26 mouse cellular contexts compared by ENCODE assay signal in genomic region chr5:148495991-148496390, GRCm38 (mm10). TPM values are rescaled to one million over a fixed set of nuclear protein-coding genes. Genes with fewer than 3 reads are reported as not detected.
DNase-seq lines count a peak whose midpoint lies in the region; ATAC-seq and TF ChIP-seq lines count a peak whose summit lies in the region.
"Had no signal": no experiment of that assay in that cellular context is flagged by ENCODE, and none has a peak within 500 bp of the region (broad histone marks: within the 10 kb centered on the region; RNA-seq: fewer than 3 reads in every experiment).

No protein-coding gene starts in this region.

- no peak overlapping the region for H3K4me3 ChIP-seq in liver, embryonic 14.5 days (ENCODE audit: insufficient read depth in 1 of 2, low read depth in 2 of 2, low read length in 2 of 2)
- H3K4me3 ChIP-seq in liver, embryonic 11.5 days (ENCODE audit: low read depth, low read length) = no peak overlapping the region
- no peak overlapping the region for H3K4me3 ChIP-seq in E14TG2a.4 (replicated peaks; ENCODE audit: low read length)
- no peak overlapping the region for H3K4me3 ChIP-seq in forebrain, postnatal 0 days (ENCODE audit: low read depth, low read length)
- H3K4me3 ChIP-seq: embryonic facial prominence, embryonic 10.5 days; embryonic facial prominence, embryonic 15.5 days; forebrain, embryonic 12.5 days; heart, adult 2 months; heart, embryonic 12.5 days; hindbrain, embryonic 15.5 days; intestine, embryonic 15.5 days; limb, embryonic 13.5 days; liver, embryonic 15.5 days had no signal

- no peaks in the 10 kb centered on the region for H3K9me3 ChIP-seq in liver, embryonic 14.5 days (ENCODE audit: control insufficient read depth, low read length)
- H3K9me3 ChIP-seq in liver, embryonic 11.5 days (ENCODE audit: control insufficient read depth, low read length) = 0 out of 2 replicates have a peak, but pooled peaks cover 2% of the 10 kb centered on the region
- H3K9me3 ChIP-seq in E14TG2a.4 (ENCODE audit: low read length) = no peaks in the 10 kb centered on the region
- 0 out of 2 replicates have a peak, but pooled peaks cover 4% of the 10 kb centered on the region for H3K9me3 ChIP-seq in forebrain, postnatal 0 days (ENCODE audit: low read length)
- H3K9me3 ChIP-seq: hindbrain, embryonic 15.5 days; intestine, embryonic 15.5 days; liver, embryonic 15.5 days had no signal

- no peak overlapping the region for H3K4me2 ChIP-seq in liver, embryonic 14.5 days (ENCODE audit: low read depth)
- no peak overlapping the region for H3K4me2 ChIP-seq in liver, embryonic 11.5 days
- H3K4me2 ChIP-seq in forebrain, postnatal 0 days (ENCODE audit: low read depth) = no peak overlapping the region
- H3K4me2 ChIP-seq: embryonic facial prominence, embryonic 15.5 days; forebrain, embryonic 12.5 days; hindbrain, embryonic 15.5 days; limb, embryonic 13.5 days had no signal

- 54% methylated on average over 6 of the region's 6 CpGs for WGBS in liver, embryonic 14.5 days (ENCODE audit: insufficient replicate concordance)
- 75% methylated on average over 6 of the region's 6 CpGs for WGBS in liver, embryonic 11.5 days
- 90% methylated on average over 6 of the region's 6 CpGs for WGBS in forebrain, postnatal 0 days

- no peaks in the 10 kb centered on the region for H3K36me3 ChIP-seq in liver, embryonic 14.5 days (replicated peaks; ENCODE audit: control insufficient read depth, insufficient read depth, low read depth)
- no peaks in the 10 kb centered on the region for H3K36me3 ChIP-seq in liver, embryonic 11.5 days (ENCODE audit: control insufficient read depth, insufficient read depth, low read length)
- H3K36me3 ChIP-seq in E14TG2a.4 (ENCODE audit: insufficient read depth, low read length) = no peaks in the 10 kb centered on the region
- no peaks in the 10 kb centered on the region for H3K36me3 ChIP-seq in splenic B cell, adult 2 months (ENCODE audit: control insufficient read depth, insufficient read depth, low read length, poor library complexity, severe bottlenecking)
- H3K36me3 ChIP-seq in forebrain, postnatal 0 days (ENCODE audit: insufficient read depth) = no peaks in the 10 kb centered on the region
- H3K36me3 ChIP-seq: embryonic facial prominence, embryonic 10.5 days; embryonic facial prominence, embryonic 15.5 days; forebrain, embryonic 12.5 days; heart, embryonic 12.5 days; hindbrain, embryonic 15.5 days; intestine, embryonic 15.5 days; liver, embryonic 15.5 days had no signal

- peaks cover 0 to 7% of the 10 kb centered on the region in 2 experiments; a peak in 2 of 4 replicates for H3K4me1 ChIP-seq in liver, embryonic 14.5 days (replicated peaks; ENCODE audit: control insufficient read depth in 2 of 2, insufficient read depth in 2 of 2, low read length in 1 of 2)
- H3K4me1 ChIP-seq in liver, embryonic 11.5 days (replicated peaks; ENCODE audit: control insufficient read depth, insufficient read depth, low read length) = peaks cover 3% of the 10 kb centered on the region
- H3K4me1 ChIP-seq in E14TG2a.4 (replicated peaks; ENCODE audit: low read depth, low read length) = peaks cover 70% of the 10 kb centered on the region
- no peaks in the 10 kb centered on the region for H3K4me1 ChIP-seq in forebrain, postnatal 0 days (ENCODE audit: insufficient read depth)
- H3K4me1 ChIP-seq: embryonic facial prominence, embryonic 15.5 days; forebrain, embryonic 12.5 days; intestine, embryonic 15.5 days had no signal

- no peak for ATAC-seq in liver, embryonic 14.5 days (ENCODE audit: insufficient read depth)
- no peak for ATAC-seq in liver, embryonic 11.5 days (replicated peaks; ENCODE audit: low FRiP score)
- no peak for ATAC-seq in forebrain, postnatal 0 days
- ATAC-seq: midbrain, embryonic 16.5 days had no signal

- TF ChIP-seq CTCF in liver, embryonic 14.5 days (IDR thresholded peaks at IDR 0.05; ENCODE audit: low read depth) = 0 out of 2 replicates have a peak, but pooled peaks have one; percentile 8
- 0 out of 2 replicates have a peak, but pooled peaks have one; percentile 4 for TF ChIP-seq CTCF in E14TG2a.4 (conservative IDR thresholded peaks at IDR 0.05; ENCODE audit: low read length)
- TF ChIP-seq CTCF in forebrain, postnatal 0 days (IDR thresholded peaks at IDR 0.05; ENCODE audit: low read depth) = no peak

- H3K27me3 ChIP-seq in liver, embryonic 14.5 days (ENCODE audit: control insufficient read depth, insufficient read depth, low read length) = no peaks in the 10 kb centered on the region
- H3K27me3 ChIP-seq in liver, embryonic 11.5 days (replicated peaks; ENCODE audit: control insufficient read depth, insufficient read depth, low read length) = no peaks in the 10 kb centered on the region
- H3K27me3 ChIP-seq in E14TG2a.4 (ENCODE audit: insufficient read depth, low read length) = peaks cover 10% of the 10 kb centered on the region; the same call in 1 of the 2 replicates
- no peaks in the 10 kb centered on the region for H3K27me3 ChIP-seq in splenic B cell, adult 2 months (ENCODE audit: control insufficient read depth, insufficient read depth, low read length, poor library complexity, severe bottlenecking)
- no peaks in the 10 kb centered on the region for H3K27me3 ChIP-seq in forebrain, postnatal 0 days (ENCODE audit: insufficient read depth, low read length)
- H3K27me3 ChIP-seq: CH12.LX; embryonic facial prominence, embryonic 15.5 days; forebrain, embryonic 12.5 days; heart, embryonic 12.5 days; hindbrain, embryonic 15.5 days; intestine, embryonic 15.5 days; limb, embryonic 13.5 days; liver, embryonic 15.5 days had no signal

- H3K27ac ChIP-seq in liver, embryonic 14.5 days = no peak overlapping the region
- no peak overlapping the region for H3K27ac ChIP-seq in liver, embryonic 11.5 days (ENCODE audit: low read depth, low read length)
- H3K27ac ChIP-seq in forebrain, postnatal 0 days (ENCODE audit: low read depth, low read length) = no peak overlapping the region
- H3K27ac ChIP-seq: embryonic facial prominence, embryonic 10.5 days; embryonic facial prominence, embryonic 15.5 days; forebrain, embryonic 12.5 days; heart, adult 2 months; hindbrain, embryonic 15.5 days; intestine, embryonic 15.5 days; limb, embryonic 13.5 days; liver, embryonic 15.5 days; stomach, postnatal 0 days had no signal

- TF ChIP-seq EP300 in liver, embryonic 14.5 days (IDR thresholded peaks at IDR 0.05; ENCODE audit: low read depth) = no peak

- no peak overlapping the region for H3K9ac ChIP-seq in liver, embryonic 14.5 days (replicated peaks)
- H3K9ac ChIP-seq in liver, embryonic 11.5 days (ENCODE audit: low read depth, low read length) = no peak overlapping the region
- H3K9ac ChIP-seq in forebrain, postnatal 0 days = no peak overlapping the region
- H3K9ac ChIP-seq: embryonic facial prominence, embryonic 15.5 days; forebrain, embryonic 12.5 days; heart, embryonic 12.5 days; hindbrain, embryonic 15.5 days; intestine, embryonic 15.5 days; limb, embryonic 13.5 days; liver, embryonic 15.5 days; lung, embryonic 14.5 days had no signal

- DNase-seq in liver, embryonic 14.5 days (ENCODE audit: low read depth in 3 of 3, low spot score in 3 of 3) = no peak
- no peak for DNase-seq in liver, embryonic 11.5 days (ENCODE audit: low spot score)
- peak; percentile 86 for DNase-seq in R1 (ENCODE audit: low read depth, low spot score)
- peak; percentile 34 for DNase-seq in splenic B cell, adult 2 months (ENCODE audit: low read depth, low spot score)
- DNase-seq in forebrain, postnatal 0 days = no peak
- DNase-seq in thymus, postnatal 0 days (ENCODE audit: low spot score) = no peak
- DNase-seq: adrenal gland, postnatal 10 days; cerebellum, adult 8-10 months; cerebellum, postnatal 25 days; gastrocnemius, postnatal 36 days; kidney, adult 2 months; lung, embryonic 14.5 days; right cerebral cortex, postnatal 25 days had no signal

RNA-seq across cellular contexts. Expression of gene Ubl3, which starts 56.6 kb away (rescaled TPM):
- 5.7 and 6.3 TPM in 2 replicates for polyA plus RNA-seq in liver, embryonic 14.5 days (2012; rRNA removed)
- polyA plus RNA-seq in liver, embryonic 14.5 days (2014; fragmentation: Nextera tagmentation; extraction: Ambion mirVana) = 16.0 and 17.2 TPM in 2 replicates
- 40.1 and 43.1 TPM in 2 replicates for polyA plus RNA-seq in liver, embryonic 11.5 days (2014; fragmentation: Nextera tagmentation; extraction: Ambion mirVana)
- total RNA-seq in forebrain, postnatal 0 days (2014; rRNA removed) = 122 TPM in 2 replicates
- 68.0 and 79.3 TPM in 2 replicates for polyA plus RNA-seq in forebrain, postnatal 0 days (2015; fragmentation: Nextera tagmentation; extraction: Ambion mirVana)
- polyA plus RNA-seq in thymus, postnatal 0 days (2015; fragmentation: Nextera tagmentation; extraction: Ambion mirVana) = 66.0 and 76.6 TPM in 2 replicates

Comparison
In these comparisons a context has a peak if more than half of its experiments do, and no peak if none do; other contexts are left out.
1. DNase-seq: peak in R1 (single experiment) and splenic B cell, adult 2 months (single experiment); none in liver, embryonic 14.5 days (0 of 3), liver, embryonic 11.5 days (single experiment), forebrain, postnatal 0 days (single experiment) and thymus, postnatal 0 days (single experiment).